Mouse (Mus musculus) thymus, postnatal 25 days (tissue): ENCODE data around the gene Pelo.

Experiments used
- DNase-seq: peaks from one replicate; pipeline ENCODE4 v3.0.0; 2022

Gene Pelo

DNA sequence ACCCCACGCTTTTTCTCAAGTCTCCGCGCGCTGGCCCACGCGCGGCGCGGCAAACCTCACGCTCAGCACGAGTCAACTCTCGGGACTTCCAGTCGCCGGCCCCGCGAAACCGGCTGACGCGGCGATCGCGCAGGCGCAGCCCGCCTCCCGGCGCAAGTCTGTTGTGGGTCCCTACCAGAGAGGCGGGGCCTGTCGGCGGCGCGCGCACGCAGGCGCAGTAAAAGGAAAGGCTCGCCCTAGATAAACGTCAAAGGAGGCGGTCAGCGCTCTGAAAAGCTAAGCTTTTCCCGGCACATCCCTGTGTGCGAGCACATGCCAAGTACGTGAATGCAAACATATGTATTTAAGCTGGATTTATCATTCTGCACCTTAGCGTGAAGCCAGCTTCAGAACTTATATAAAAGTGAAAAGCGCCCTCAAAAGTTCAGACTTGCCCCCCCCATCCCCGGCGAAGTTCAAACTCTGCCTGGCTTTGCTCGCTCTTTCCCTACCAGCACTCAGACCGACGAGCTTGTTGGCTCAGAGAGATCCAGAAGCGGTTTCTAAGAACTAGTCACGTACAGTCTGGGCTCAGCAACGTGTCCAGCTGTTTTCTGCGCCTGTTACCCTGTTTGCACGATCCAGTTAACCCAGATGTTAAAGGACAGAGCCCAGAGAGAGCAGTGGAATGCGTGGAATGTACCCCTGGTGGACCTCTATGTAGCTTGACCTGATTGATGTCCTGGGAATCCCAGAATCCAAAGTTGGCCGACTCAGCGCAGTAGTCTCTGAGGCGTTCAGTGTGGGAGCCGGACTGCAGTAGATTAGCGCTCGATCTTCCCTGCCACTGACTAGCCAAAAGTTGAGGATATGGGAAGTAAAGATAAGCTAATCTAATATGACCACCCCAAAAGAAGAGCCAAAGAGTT is at the start of gene Pelo:
Gene Pelo (minus strand): TSS at position 118 of the 908 bp plus-strand sequence.
- peak; percentile 95 for DNase-seq

DNA sequence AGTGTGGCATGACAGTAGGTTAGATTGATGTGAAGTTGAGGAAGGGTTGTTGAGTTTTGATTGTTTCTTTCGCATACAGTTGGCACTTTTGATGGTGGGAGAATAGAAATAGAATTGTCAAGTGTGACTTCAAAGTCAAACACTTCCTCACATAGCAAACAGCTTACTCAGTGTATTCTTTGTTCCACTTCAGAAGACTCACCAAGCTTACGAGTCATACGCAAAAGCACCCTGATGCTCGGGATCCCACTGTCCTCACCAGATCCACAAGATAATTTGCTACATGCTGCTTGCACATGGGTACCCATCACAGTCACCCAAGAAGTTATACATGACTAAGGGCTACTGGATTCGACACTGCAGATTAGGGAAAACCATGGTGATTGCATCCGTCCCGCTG is 48.5 kb upstream of the Pelo start:
- no peak for DNase-seq

GRCm38 (mm10) chr13:115136761-115137160 is 46.8 kb upstream of the Pelo start:
- no peak for DNase-seq

GRCm38 (mm10) chr13:115132435-115132834 is 42.4 kb upstream of the Pelo start:
- DNase-seq, result no peak

DNA sequence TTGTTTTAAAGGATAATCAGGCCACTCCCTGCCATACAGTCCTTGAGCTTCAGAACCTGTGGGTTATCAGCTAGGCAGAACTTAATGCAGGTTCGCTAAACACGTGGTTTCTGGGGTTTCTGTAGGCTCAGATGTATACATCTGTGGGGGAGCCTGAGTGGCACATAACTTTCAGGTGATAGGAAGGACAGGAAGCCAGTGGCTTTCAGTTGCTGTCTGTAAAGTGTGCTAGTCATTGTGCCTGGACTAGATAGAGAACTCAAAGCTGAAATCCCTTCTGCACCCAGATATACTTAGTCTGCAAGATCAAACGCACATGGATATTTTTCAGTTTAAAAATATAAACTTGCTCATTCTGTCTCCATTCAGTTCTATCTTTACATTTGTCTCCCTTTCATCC is 41.4 kb upstream of the Pelo start:
- DNase-seq, result no peak

GRCm38 (mm10) chr13:115130035-115130434 is 40.0 kb upstream of the Pelo start:
- no peak for DNase-seq

GRCm38 (mm10) chr13:115127826-115128225 is 37.8 kb upstream of the Pelo start:
- no peak for DNase-seq

DNA sequence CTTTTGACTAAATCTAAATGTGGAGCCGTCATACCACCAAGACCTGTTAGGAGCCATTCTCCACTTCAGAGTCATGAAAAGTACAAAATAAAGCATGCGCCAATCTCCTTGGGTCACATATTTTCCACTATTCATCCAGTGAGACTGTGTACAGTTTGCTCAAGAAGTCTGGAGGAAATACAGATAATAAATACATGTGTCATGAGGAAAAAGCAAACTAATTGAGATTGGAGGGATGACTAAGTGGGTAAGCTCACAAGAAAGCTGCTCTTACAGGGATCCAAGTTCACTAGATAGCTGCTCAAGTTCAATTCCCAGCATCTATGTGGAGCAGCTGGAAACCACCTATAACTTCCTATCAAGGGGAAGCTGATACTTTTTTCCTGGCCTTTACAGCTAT is 36.5 kb upstream of the Pelo start:
- no peak for DNase-seq

DNA sequence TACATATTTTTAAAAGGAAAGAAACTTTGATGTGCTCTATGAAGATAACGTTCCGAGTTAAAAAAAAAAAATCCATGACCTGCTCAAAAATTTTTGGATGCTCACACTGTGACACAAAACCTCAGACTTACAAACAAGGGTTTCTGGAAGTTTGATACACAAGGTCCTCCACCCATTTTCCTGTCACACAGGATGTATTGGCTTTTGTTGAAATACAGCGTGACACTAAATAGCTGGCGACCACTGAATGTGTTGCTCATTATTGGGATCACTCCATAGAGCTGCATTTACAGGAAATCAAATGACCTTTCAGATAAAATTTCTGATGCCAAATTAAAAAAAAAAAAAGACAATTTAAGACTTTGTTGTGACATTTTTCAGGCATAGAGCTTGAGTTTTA is 35.1 kb upstream of the Pelo start:
- DNase-seq, result no peak

GRCm38 (mm10) chr13:115124521-115124920 is 34.5 kb upstream of the Pelo start:
- DNase-seq, result no peak

- DNase-seq, result no peak
Measured at GRCm38 (mm10) chr13:115118756-115119155, 28.8 kb upstream of the Pelo start.

- no peak for DNase-seq
Measured at GRCm38 (mm10) chr13:115118195-115118594, 28.2 kb upstream of the Pelo start.

GRCm38 (mm10) chr13:115116930-115117621 is 27.1 kb upstream of the Pelo start:
- no peak for DNase-seq

DNA sequence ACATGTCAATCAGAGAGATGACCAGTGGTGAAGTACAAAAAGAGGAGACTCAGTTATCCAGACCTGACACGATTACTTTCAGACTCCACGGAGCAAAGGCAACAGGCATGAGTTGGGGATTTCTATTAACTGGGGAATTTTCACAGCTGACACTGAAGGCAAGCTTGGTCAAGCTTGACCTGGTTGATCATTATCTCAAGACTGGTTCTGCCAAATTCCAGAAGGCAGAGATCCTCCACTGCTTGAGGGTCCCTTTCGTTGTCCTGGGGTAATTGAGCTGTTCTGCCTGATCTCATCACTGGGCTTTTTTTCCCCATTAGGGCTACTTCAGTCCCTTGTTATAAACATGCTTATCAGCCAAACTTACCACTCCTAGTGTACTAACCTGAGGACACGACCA is 19.6 kb upstream of the Pelo start:
- DNase-seq, result no peak

GRCm38 (mm10) chr13:115107436-115107835 is 17.4 kb upstream of the Pelo start:
- no peak for DNase-seq

- no peak for DNase-seq
Measured at GRCm38 (mm10) chr13:115106183-115106582, 16.2 kb upstream of the Pelo start.

- DNase-seq, result no peak
Measured at GRCm38 (mm10) chr13:115102754-115103153, 12.8 kb upstream of the Pelo start.

DNA sequence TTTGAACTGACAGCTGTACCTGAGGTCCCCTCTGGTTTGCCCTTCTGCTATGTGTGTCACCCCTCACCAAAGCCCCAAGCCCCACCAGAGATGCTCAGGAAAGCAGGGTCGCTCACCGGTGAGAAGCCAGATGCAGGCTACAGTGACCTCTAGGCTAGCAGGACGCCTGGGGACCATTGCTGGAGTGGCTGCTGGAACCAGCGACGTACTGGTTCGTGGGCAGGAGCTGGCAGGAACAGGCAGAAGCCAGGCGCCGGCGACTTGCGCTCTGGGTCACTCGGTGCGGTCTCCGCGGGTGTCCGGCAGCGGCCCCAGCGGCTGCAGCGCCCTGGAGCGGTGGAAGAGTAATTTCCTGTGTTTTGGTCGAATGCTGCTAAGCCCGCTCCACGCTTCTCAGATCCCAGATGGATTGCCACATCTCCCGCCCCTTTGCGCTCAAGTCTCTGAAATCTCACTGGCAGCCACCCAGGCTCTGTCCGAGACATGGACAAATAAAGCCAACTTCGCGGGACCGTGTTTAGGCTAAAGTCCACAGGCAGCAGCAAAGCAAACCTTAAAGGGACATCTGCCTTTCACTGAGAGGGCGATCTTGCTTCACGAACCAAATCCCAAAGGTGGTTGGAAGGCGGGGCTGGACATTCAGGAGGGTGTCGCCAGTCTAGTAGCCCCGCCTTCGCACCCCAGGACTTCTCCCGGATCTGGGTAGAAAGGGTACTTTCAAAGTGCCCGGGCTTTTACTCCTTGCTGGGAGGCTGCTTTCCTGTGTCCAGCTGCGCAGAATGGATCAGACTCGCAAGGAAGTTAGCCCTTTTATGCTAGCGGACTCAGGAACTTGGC is 11.6 kb upstream of the Pelo start, which contains the start of the genes Gm49395 and Itga1:
Gene Gm49395 (minus strand): TSS at position 567 of the 837 bp plus-strand sequence.
Gene Itga1 (minus strand): TSS at position 610 of the 837 bp plus-strand sequence.
- DNase-seq, result no peak

DNA sequence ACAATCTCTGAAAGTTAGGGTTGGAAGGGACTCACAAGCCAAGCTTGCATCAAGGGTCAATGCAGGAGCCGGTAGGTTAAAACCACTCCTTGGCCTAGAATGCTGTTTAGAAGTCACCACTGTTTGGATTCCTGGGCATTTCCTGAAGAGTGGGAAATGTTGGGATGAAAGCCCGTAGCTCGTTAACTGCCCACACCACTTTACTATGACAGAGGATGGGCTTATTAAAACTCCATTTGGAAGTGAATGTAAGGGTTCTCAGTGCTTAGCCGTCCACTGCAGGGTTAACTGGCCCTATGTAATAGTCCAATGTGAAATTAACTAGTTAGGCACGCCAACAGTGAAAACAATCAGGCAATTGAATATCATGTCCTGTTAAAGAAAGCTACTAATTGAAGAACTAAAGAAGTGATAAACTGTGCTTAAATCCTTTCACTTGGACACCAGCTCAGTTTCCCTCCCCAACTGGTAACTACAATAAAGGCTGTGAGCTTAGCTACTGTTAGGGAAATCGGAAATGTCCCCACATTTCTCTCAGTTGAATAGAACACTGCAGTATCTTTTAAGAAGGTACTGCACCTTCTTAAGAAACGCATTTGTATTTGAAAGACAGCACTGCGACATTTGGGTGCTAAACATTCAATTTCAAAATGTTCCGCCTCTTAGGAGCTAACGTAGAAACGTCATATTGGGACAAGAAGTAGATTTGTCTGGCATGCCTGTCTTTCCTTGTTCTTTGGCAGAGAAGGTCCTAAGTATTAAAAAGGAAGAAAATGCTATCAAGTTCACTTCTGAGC is 10.6 kb upstream of the Pelo start:
- no peak for DNase-seq

DNA sequence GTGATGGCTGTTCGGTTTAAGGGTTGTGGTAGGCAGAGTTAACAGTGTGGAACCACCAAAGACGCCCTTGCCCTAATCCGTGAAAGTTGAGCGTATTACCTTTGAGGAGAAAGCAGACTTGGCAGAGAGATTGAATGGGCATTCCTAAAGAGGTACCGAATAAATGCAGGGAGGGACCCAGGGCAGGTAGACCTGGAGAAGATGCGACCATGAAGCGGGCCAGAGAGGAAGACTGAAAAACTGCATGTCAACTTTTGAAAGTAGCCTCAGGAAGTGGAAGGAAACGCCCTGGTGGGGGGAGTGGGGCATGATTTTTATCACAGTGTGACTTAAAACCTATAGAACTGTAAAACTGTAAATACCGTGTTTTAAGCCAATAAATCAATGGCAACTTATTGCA is 9.4 kb upstream of the Pelo start:
- no peak for DNase-seq

GRCm38 (mm10) chr13:115098227-115098626 is 8.2 kb upstream of the Pelo start:
- no peak for DNase-seq

GRCm38 (mm10) chr13:115096965-115097364 is 7.0 kb upstream of the Pelo start:
- DNase-seq, result no peak
